Mouse (Mus musculus) embryonic fibroblast, embryonic 13.5 days (primary cell): ENCODE data around the gene Crtc1.

ENCODE experiments used
- CTCF ChIP-seq: IDR thresholded peaks from 2 replicates; pipeline ENCODE4 v1.5.1; 2011; ENCODE audit warnings: mild to moderate bottlenecking, control low read depth, low read length, moderate library complexity, borderline replicate concordance; ENCODE audit not compliant: insufficient read depth
- POLR2A ChIP-seq: IDR thresholded peaks from 2 replicates; pipeline ENCODE4 v1.6.1; 2011; ENCODE audit warnings: low read depth, mild to moderate bottlenecking, control low read depth, low read length, moderate library complexity

DNA sequence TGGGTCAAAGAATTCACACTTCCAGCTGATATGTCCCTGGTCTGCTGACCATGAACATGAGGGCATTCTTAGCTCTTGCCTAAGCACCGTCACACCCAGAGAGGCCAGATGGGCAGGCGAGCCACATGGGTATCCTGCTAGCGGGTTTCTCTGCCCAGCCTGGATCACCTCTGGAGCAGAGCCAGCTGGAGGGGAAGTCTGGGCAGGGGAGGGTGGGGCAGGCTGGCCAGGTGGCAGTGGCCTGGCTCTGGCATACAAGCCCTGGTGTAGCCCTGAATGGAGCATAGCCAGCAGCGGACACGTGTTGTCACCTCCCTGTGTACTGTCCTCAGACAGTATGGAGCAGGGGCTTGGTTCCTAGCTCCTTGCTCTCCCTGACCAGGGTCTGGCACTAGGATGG, 43.7 kb downstream of the Crtc1 start:
- TF ChIP-seq POLR2A (no peak), CTCF (no peak)
